Mouse (Mus musculus) kidney, embryonic 15.5 days (tissue): ENCODE data around the gene Axl. TPM values are rescaled to one million over a fixed set of nuclear protein-coding genes. Genes with fewer than 3 reads are reported as not detected.
"Not testable (repeated sequence)": the region's sequence is repeated elsewhere in the genome, so short reads cannot be mapped to it uniquely, and the experiment has no call there.

Source experiments
- ATAC-seq: fragments of 200-750 bp; cut with Nextera tagmentation; replicated peaks from 2 replicates; pipeline ENCODE4 v1.8.0; 2017; ENCODE audit warnings: moderate TSS enrichment; ENCODE audit not compliant: low FRiP score
- H3K27ac ChIP-seq: fragments of 300-500 bp; sonication (generic); 2 replicates; pipeline ENCODE4 v1.5.1; 2015; ENCODE audit warnings: mild to moderate bottlenecking, inconsistent platforms
- H3K27me3 ChIP-seq: fragments of 300-500 bp; sonication (generic); 2 replicates; pipeline ENCODE4 v1.6.1; 2015; ENCODE audit warnings: inconsistent platforms
- H3K36me3 ChIP-seq: fragments of 300-500 bp; sonication (generic); 2 replicates; pipeline ENCODE4 v1.6.1; 2015; ENCODE audit warnings: inconsistent platforms
- H3K4me1 ChIP-seq: fragments of 300-500 bp; sonication (generic); 2 replicates; pipeline ENCODE4 v1.6.1; 2015; ENCODE audit warnings: inconsistent platforms
- H3K4me2 ChIP-seq: fragments of 300-500 bp; sonication (generic); 2 replicates; pipeline ENCODE4 v1.6.1; 2015; ENCODE audit warnings: moderate library complexity, mild to moderate bottlenecking, inconsistent platforms
- H3K4me3 ChIP-seq: fragments of 300-500 bp; sonication (generic); replicated peaks from 2 replicates; pipeline ENCODE4 v1.5.1; 2015; ENCODE audit warnings: mild to moderate bottlenecking, inconsistent platforms
- H3K9ac ChIP-seq: fragments of 300-500 bp; sonication (generic); 2 replicates; pipeline ENCODE4 v1.6.1; 2015; ENCODE audit warnings: mild to moderate bottlenecking, inconsistent platforms
- H3K9me3 ChIP-seq: fragments of 300-500 bp; sonication (generic); replicated peaks from 2 replicates; pipeline ENCODE4 v1.6.1; 2016; ENCODE audit warnings: inconsistent platforms
- WGBS: fragments of 180-500 bp; shearing (Covaris S2); methylation state at CpG from one replicate; pipeline ENCODE4 v1.1.7; 2015; ENCODE audit warnings: mixed read lengths; 5-methylcytosine and 5-hydroxymethylcytosine counted together
- polyA plus RNA-seq: library from polyadenylated mRNA; unstranded; fragments of >200 nt; fragmentation: Nextera tagmentation; extraction: Ambion mirVana; gene quantifications from 2 replicates; pipeline ENCODE4 v1.2.1, GENCODE M21; 2015

Axl gene
- polyA plus RNA-seq, 1 experiment from 2014 or later: 91.5 TPM

- Histone ChIP-seq H3K27ac (no peak overlapping the region), H3K9me3 (no peaks in the 10 kb centered on the region), H3K36me3 (peaks cover 99% of the 10 kb centered on the region), H3K4me2 (no peak overlapping the region), H3K9ac (no peak overlapping the region), H3K4me1 (no peaks in the 10 kb centered on the region), H3K4me3 (no peak overlapping the region), H3K27me3 (no peaks in the 10 kb centered on the region)
- ATAC-seq: no peak
- WGBS: 90% methylated on average over 3 of the region's 3 CpGs
Observed at GRCm38 (mm10) chr7:25738277-25738676, 50.2 kb downstream of the Axl start.

GRCm38 (mm10) chr7:25736920-25737319 lies 51.6 kb downstream of the Axl start:
- no peak overlapping the region for H3K4me3 ChIP-seq
- 92% methylated on average over 2 of the region's 2 CpGs for WGBS
- no peaks in the 10 kb centered on the region for H3K27me3 ChIP-seq
- no peak overlapping the region for H3K27ac ChIP-seq
- H3K4me1 ChIP-seq: no peaks in the 10 kb centered on the region
- no peak for ATAC-seq
- H3K9me3 ChIP-seq: no peaks in the 10 kb centered on the region
- H3K9ac ChIP-seq: no peak overlapping the region
- no peak overlapping the region for H3K4me2 ChIP-seq
- peaks cover 99% of the 10 kb centered on the region for H3K36me3 ChIP-seq

GRCm38 (mm10) chr7:25734991-25735390 lies 53.5 kb downstream of the Axl start:
- Histone ChIP-seq H3K27me3 (no peaks in the 10 kb centered on the region), H3K36me3 (peaks cover 99% of the 10 kb centered on the region), H3K27ac (no peak overlapping the region), H3K9ac (no peak overlapping the region), H3K4me1 (no peaks in the 10 kb centered on the region), H3K4me3 (no peak overlapping the region), H3K4me2 (no peak overlapping the region), H3K9me3 (no peaks in the 10 kb centered on the region)
- 77% methylated on average over 4 of the region's 4 CpGs for WGBS
- ATAC-seq: no peak

- WGBS: 92% methylated on average over 8 of the region's 8 CpGs
- H3K9me3 ChIP-seq: no peaks in the 10 kb centered on the region
- no peak overlapping the region for H3K4me3 ChIP-seq
- no peak overlapping the region for H3K27ac ChIP-seq
- no peak overlapping the region for H3K4me2 ChIP-seq
- no peak for ATAC-seq
- no peaks in the 10 kb centered on the region for H3K4me1 ChIP-seq
- no peak overlapping the region for H3K9ac ChIP-seq
- no peaks in the 10 kb centered on the region for H3K27me3 ChIP-seq
- peaks cover 97% of the 10 kb centered on the region for H3K36me3 ChIP-seq
Observed at GRCm38 (mm10) chr7:25731294-25732055, 57.0 kb downstream of the Axl start.

- Histone ChIP-seq H3K4me3 (no peak overlapping the region), H3K9me3 (no peaks in the 10 kb centered on the region), H3K27ac (no peak overlapping the region), H3K4me1 (no peaks in the 10 kb centered on the region), H3K9ac (no peak overlapping the region), H3K4me2 (no peak overlapping the region), H3K36me3 (peaks cover 97% of the 10 kb centered on the region), H3K27me3 (no peaks in the 10 kb centered on the region)
- ATAC-seq: no peak
- WGBS: 98% methylated on average over 2 of the region's 2 CpGs
Observed at GRCm38 (mm10) chr7:25729862-25730261, 58.6 kb downstream of the Axl start.

- H3K9me3 ChIP-seq: no peaks in the 10 kb centered on the region
- ATAC-seq: no peak
- no peak overlapping the region for H3K9ac ChIP-seq
- 50% methylated on average over 2 of the region's 2 CpGs for WGBS
- H3K36me3 ChIP-seq: peaks cover 97% of the 10 kb centered on the region
- no peaks in the 10 kb centered on the region for H3K4me1 ChIP-seq
- no peak overlapping the region for H3K4me2 ChIP-seq
- H3K27ac ChIP-seq: no peak overlapping the region
- H3K4me3 ChIP-seq: no peak overlapping the region
- H3K27me3 ChIP-seq: no peaks in the 10 kb centered on the region
Observed at GRCm38 (mm10) chr7:25729396-25729795, 59.1 kb downstream of the Axl start.

- WGBS: 84% methylated on average over 5 of the region's 5 CpGs
- Histone ChIP-seq H3K9me3 (no peaks in the 10 kb centered on the region), H3K36me3 (peaks cover 98% of the 10 kb centered on the region), H3K4me2 (no peak overlapping the region), H3K27ac (no peak overlapping the region), H3K4me1 (no peaks in the 10 kb centered on the region), H3K9ac (no peak overlapping the region), H3K4me3 (no peak overlapping the region), H3K27me3 (no peaks in the 10 kb centered on the region)
- ATAC-seq: no peak
Observed at GRCm38 (mm10) chr7:25727800-25728199, 60.7 kb downstream of the Axl start.

- peaks cover 97% of the 10 kb centered on the region for H3K36me3 ChIP-seq
- WGBS: 81% methylated on average over 19 of the region's 19 CpGs
- no peak overlapping the region for H3K27ac ChIP-seq
- H3K4me3 ChIP-seq: no peak overlapping the region
- no peaks in the 10 kb centered on the region for H3K9me3 ChIP-seq
- H3K9ac ChIP-seq: no peak overlapping the region
- ATAC-seq: no peak
- no peaks in the 10 kb centered on the region for H3K4me1 ChIP-seq
- H3K4me2 ChIP-seq: no peak overlapping the region
- H3K27me3 ChIP-seq: no peaks in the 10 kb centered on the region
Observed at GRCm38 (mm10) chr7:25725886-25726285, 62.6 kb downstream of the Axl start.

GRCm38 (mm10) chr7:25721776-25722175 lies 66.7 kb downstream of the Axl start:
- not testable (repeated sequence) for H3K9me3 ChIP-seq, H3K4me3 ChIP-seq, H3K27ac ChIP-seq, H3K4me2 ChIP-seq, ATAC-seq, H3K27me3 ChIP-seq, H3K9ac ChIP-seq
- Histone ChIP-seq H3K4me1 (peaks cover 25% of the 10 kb centered on the region), H3K36me3 (peaks cover 67% of the 10 kb centered on the region)

- no peak overlapping the region for H3K4me2 ChIP-seq
- H3K4me3 ChIP-seq: no peak overlapping the region
- peaks cover 67% of the 10 kb centered on the region for H3K36me3 ChIP-seq
- H3K27ac ChIP-seq: no peak overlapping the region
- no peak for ATAC-seq
- no peaks in the 10 kb centered on the region for H3K27me3 ChIP-seq
- H3K9ac ChIP-seq: no peak overlapping the region
- peaks cover 25% of the 10 kb centered on the region for H3K4me1 ChIP-seq
- no peaks in the 10 kb centered on the region for H3K9me3 ChIP-seq
- 92% methylated on average over 5 of the region's 5 CpGs for WGBS
Observed at GRCm38 (mm10) chr7:25720760-25721159, 67.7 kb downstream of the Axl start.

- Histone ChIP-seq H3K4me2 (peak overlapping the region; percentile 83), H3K9me3 (no peaks in the 10 kb centered on the region), H3K36me3 (peaks cover 67% of the 10 kb centered on the region), H3K27ac (peak overlapping the region; percentile 92; the same call in 1 of the 2 replicates), H3K9ac (no peak overlapping the region), H3K4me1 (peaks cover 25% of the 10 kb centered on the region), H3K27me3 (no peaks in the 10 kb centered on the region), H3K4me3 (no peak overlapping the region)
- WGBS: 60% methylated on average over 10 of the region's 10 CpGs
- ATAC-seq: no peak
Observed at GRCm38 (mm10) chr7:25719761-25720610, 68.5 kb downstream of the Axl start.

GRCm38 (mm10) chr7:25718788-25719417 lies 69.6 kb downstream of the Axl start, which contains the start of gene Ccdc97:
Gene Ccdc97 (minus strand): TSS chr7:25719088.
- Histone ChIP-seq H3K4me1 (peaks cover 25% of the 10 kb centered on the region), H3K9ac (peak within 1 kb of the TSS; percentile 68), H3K9me3 (no peaks in the 10 kb centered on the region), H3K27ac (peak within 1 kb of the TSS; percentile 92), H3K27me3 (no peaks in the 10 kb centered on the region), H3K36me3 (peaks cover 67% of the 10 kb centered on the region), H3K4me2 (peak within 1 kb of the TSS; percentile 83), H3K4me3 (peak within 1 kb of the TSS; percentile 86)
- 5% methylated on average over 32 of the region's 32 CpGs for WGBS
- ATAC-seq: peak; percentile 88
